Mouse (Mus musculus) cortical plate, adult 2 months (tissue): ENCODE data around the gene Pcca.

ENCODE experiments used
- CTCF ChIP-seq: fragments of 200-500 bp; IDR thresholded peaks from 2 replicates; pipeline ENCODE4 v1.5.1; 2011; ENCODE audit warnings: mild to moderate bottlenecking, control low read depth, low read length; ENCODE audit not compliant: insufficient read depth; ENCODE audit errors: extremely low read depth
- POLR2A ChIP-seq: fragments of 200-500 bp; IDR thresholded peaks from 2 replicates; pipeline ENCODE4 v1.6.1; 2011; ENCODE audit warnings: mild to moderate bottlenecking, low read length, control low read depth; ENCODE audit not compliant: insufficient read depth; ENCODE audit errors: extremely low read depth

- no peak for TF ChIP-seq POLR2A
- no peak for TF ChIP-seq CTCF
These were observed 348.8 kb downstream of the Pcca start for GRCm38 (mm10) chr14:122882795-122883409.
